Mouse (Mus musculus) MEL-GATA-1-ER (cell line): Measurements from ENCODE around the gene Znfx1.
A peak's percentile ranks its signal among the peaks of the same experiment; 100 is the strongest.

Experiments used
- DNase-seq: peaks from one replicate; pipeline ENCODE4 v3.0.0-alpha.2; 2012; ENCODE audit warnings: low read depth; ENCODE audit errors: extremely low read depth

Znfx1 gene

GRCm38 (mm10) chr2:167062965-167063880, at the start of gene Znfx1:
TSS of gene Znfx1 (minus strand) at chr2:167063015.
- peak; percentile 75 for DNase-seq

GRCm38 (mm10) chr2:167112259-167112658, 49.4 kb upstream of the Znfx1 start:
- no peak for DNase-seq

GRCm38 (mm10) chr2:167109506-167109905, 46.7 kb upstream of the Znfx1 start:
- DNase-seq, result no peak

GRCm38 (mm10) chr2:167103546-167103945, 40.7 kb upstream of the Znfx1 start:
- no peak for DNase-seq

GRCm38 (mm10) chr2:167101743-167102441, 39.1 kb upstream of the Znfx1 start:
- DNase-seq, result peak; percentile 92

GRCm38 (mm10) chr2:167094688-167095087, 31.9 kb upstream of the Znfx1 start:
- DNase-seq, result no peak

- peak; percentile 74 for DNase-seq
Observed at GRCm38 (mm10) chr2:167093171-167093900, 30.5 kb upstream of the Znfx1 start.

- no peak for DNase-seq
Observed at GRCm38 (mm10) chr2:167090271-167090670, 27.5 kb upstream of the Znfx1 start.

GRCm38 (mm10) chr2:167086836-167087235, 24.0 kb upstream of the Znfx1 start:
- DNase-seq, result no peak

- DNase-seq, result no peak
Observed at GRCm38 (mm10) chr2:167086092-167086491, 23.3 kb upstream of the Znfx1 start.

GRCm38 (mm10) chr2:167081639-167082038, 18.8 kb upstream of the Znfx1 start:
- DNase-seq, result no peak

- DNase-seq, result no peak
Observed at GRCm38 (mm10) chr2:167081135-167081534, 18.3 kb upstream of the Znfx1 start.

- no peak for DNase-seq
Observed at GRCm38 (mm10) chr2:167080387-167080786, 17.6 kb upstream of the Znfx1 start.

GRCm38 (mm10) chr2:167079535-167080257, 16.9 kb upstream of the Znfx1 start:
- DNase-seq, result no peak

- DNase-seq, result no peak
Observed at GRCm38 (mm10) chr2:167078931-167079495, 16.2 kb upstream of the Znfx1 start.

- no peak for DNase-seq
Observed at GRCm38 (mm10) chr2:167078486-167078885, 15.7 kb upstream of the Znfx1 start.

- no peak for DNase-seq
Observed at GRCm38 (mm10) chr2:167077199-167077962, 14.6 kb upstream of the Znfx1 start.

- no peak for DNase-seq
Observed at GRCm38 (mm10) chr2:167076759-167077158, 13.9 kb upstream of the Znfx1 start.

- no peak for DNase-seq
Observed at GRCm38 (mm10) chr2:167076352-167076751, 13.5 kb upstream of the Znfx1 start.

GRCm38 (mm10) chr2:167074587-167074986, 11.8 kb upstream of the Znfx1 start:
- DNase-seq, result no peak
